Mouse (Mus musculus) brain, embryonic 14.5 days (tissue): ENCODE measurements around the gene Mthfd1l.

Experiments used
- CTCF ChIP-seq: fragments of 200-500 bp; IDR thresholded peaks from 2 replicates; pipeline ENCODE4 v1.5.1; 2012; ENCODE audit warnings: inconsistent platforms, mild to moderate bottlenecking, moderate library complexity, borderline replicate concordance; ENCODE audit not compliant: insufficient read depth, insufficient read length; ENCODE audit errors: extremely low read depth
- POLR2A ChIP-seq: fragments of 200-500 bp; IDR thresholded peaks from 2 replicates; pipeline ENCODE4 v1.6.1; 2012; ENCODE audit warnings: mild to moderate bottlenecking, inconsistent platforms, borderline replicate concordance; ENCODE audit not compliant: poor library complexity, insufficient read depth, insufficient read length, severe bottlenecking; ENCODE audit errors: extremely low read depth

DNA sequence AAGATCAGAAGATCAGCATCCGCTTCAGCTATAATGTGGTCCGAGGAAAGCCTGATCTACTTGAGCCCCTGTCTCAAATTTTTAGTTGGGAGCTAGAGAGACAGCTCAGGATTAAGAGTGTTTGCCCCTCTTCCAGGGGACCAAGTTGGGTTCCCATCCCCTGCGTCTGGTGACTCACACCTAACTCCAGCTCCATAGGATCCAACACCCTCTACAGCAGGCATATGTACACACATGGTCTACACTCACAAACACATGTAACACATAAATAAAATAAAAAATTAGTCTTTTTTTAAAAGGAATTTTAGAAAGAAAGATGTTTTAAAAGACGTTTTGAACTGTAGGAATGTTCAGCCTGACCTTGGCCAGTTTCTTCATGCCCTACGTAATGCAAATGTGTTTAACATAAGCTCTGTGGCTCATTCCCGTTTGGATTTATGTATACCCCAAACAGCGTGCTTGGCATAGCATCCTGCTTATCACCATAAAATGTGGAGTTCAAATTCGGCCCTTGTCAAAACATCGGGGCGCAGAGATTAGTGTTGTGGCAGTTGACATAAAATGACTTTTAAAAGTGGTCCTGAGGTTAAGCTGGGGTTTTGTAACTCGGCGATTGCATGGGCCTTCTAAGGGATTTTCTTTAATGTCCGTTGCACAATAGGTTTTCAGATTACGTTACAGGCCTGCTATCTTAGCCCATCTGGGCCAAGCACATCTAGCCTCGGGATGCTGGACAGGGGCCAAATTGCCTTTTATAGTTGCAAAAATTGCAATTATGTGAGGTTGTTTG, 92.6 kb downstream of the Mthfd1l start:
- no peak for TF ChIP-seq CTCF
- TF ChIP-seq POLR2A = no peak
